Mouse (Mus musculus) G1E (cell line): Measurements from ENCODE around the gene Zfp319.

Experiments
- CTCF ChIP-seq: IDR thresholded peaks from 2 replicates; pipeline ENCODE4 v1.5.1; 2012; ENCODE audit warnings: low read depth, low read length, inconsistent platforms, mixed read lengths
- GATA1 ChIP-seq: IDR thresholded peaks from 2 replicates; pipeline ENCODE4 v1.6.1; 2012; ENCODE audit warnings: borderline replicate concordance, low read length, inconsistent platforms, mixed read lengths
- GATA2 ChIP-seq: IDR thresholded peaks from 2 replicates; pipeline ENCODE4 v1.6.1; 2012; ENCODE audit warnings: low read depth, low read length, inconsistent platforms, borderline replicate concordance
- POLR2AphosphoS5 ChIP-seq: IDR thresholded peaks from 2 replicates; pipeline ENCODE4 v1.6.1; 2012; ENCODE audit warnings: low read depth, low read length, inconsistent platforms; ENCODE audit not compliant: insufficient replicate concordance

DNA sequence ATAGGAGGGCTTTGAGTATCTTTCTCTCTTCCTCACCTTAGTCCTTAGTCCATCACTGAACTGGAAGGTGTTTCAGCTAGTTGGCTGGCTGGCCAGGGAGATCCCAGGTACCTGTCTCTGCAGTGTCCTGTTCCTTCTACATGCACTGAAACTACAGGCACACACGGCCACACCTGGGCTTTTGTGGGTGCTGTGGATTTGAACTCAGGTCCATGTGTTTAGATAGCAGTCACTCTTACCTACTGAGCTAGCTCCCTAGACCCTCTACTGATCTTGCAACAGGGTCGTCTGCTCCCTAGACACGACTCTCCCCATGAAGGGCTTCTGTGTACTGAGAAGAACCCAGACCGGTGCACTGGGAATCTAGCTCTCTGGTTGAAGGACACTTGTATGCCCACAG lies 45.4 kb upstream of the Zfp319 start:
- TF ChIP-seq CTCF = no peak
- TF ChIP-seq POLR2AphosphoS5 = no peak
- TF ChIP-seq GATA2 = no peak
- TF ChIP-seq GATA1 = no peak
